Mouse (Mus musculus): ENCODE measurements at regions not wholly inside any gene's neighbourhood (a gene's known extent, or its start where the extent isn't known, plus 50 kb on each side); places are given as distances from the start of the nearest gene placed in this dataset.
"Not testable (repeated sequence)": the region's sequence is repeated elsewhere in the genome, so short reads cannot be mapped to it uniquely, and the experiment has no call there.

GRCm38 (mm10) chr3:15016621-15017020 lies 130.5 kb downstream of the Car2 start:
- no peak for DNase-seq (ENCODE audit: low read depth, low spot score)

- DNase-seq (ENCODE audit: low read depth, low spot score) = no peak
Observed at GRCm38 (mm10) chr3:15022773-15023172, 136.7 kb downstream of the Car2 start.

- no peak for DNase-seq (ENCODE audit: low read depth, low spot score)
Observed at GRCm38 (mm10) chr3:15040866-15041528, 154.9 kb downstream of the Car2 start.

GRCm38 (mm10) chr3:15053968-15054367 lies 167.9 kb downstream of the Car2 start:
- no peak for DNase-seq (ENCODE audit: low read depth, low spot score)

- DNase-seq (ENCODE audit: low read depth, low spot score) = not testable (repeated sequence)
Observed at GRCm38 (mm10) chr3:15055516-15056256, 169.6 kb downstream of the Car2 start.

- not testable (repeated sequence) for DNase-seq (ENCODE audit: low read depth, low spot score)
Observed at GRCm38 (mm10) chr3:15056788-15057585, 170.9 kb downstream of the Car2 start.

- no peak for DNase-seq (ENCODE audit: low read depth, low spot score)
Observed at GRCm38 (mm10) chr3:15065681-15066080, 179.6 kb downstream of the Car2 start.

- no peak for DNase-seq (ENCODE audit: low read depth, low spot score)
Observed at GRCm38 (mm10) chr3:15068256-15068655, 182.2 kb downstream of the Car2 start.

- DNase-seq (ENCODE audit: low read depth, low spot score) = no peak
Observed at GRCm38 (mm10) chr3:15071030-15071883, 185.2 kb downstream of the Car2 start.

- DNase-seq (ENCODE audit: low read depth, low spot score) = no peak
Observed at GRCm38 (mm10) chr3:15073405-15073804, 187.3 kb downstream of the Car2 start.

GRCm38 (mm10) chr3:15073847-15074246 lies 187.8 kb downstream of the Car2 start:
- DNase-seq (ENCODE audit: low read depth, low spot score) = no peak

GRCm38 (mm10) chr3:15074949-15075348 lies 188.9 kb downstream of the Car2 start:
- no peak for DNase-seq (ENCODE audit: low read depth, low spot score)

GRCm38 (mm10) chr3:15090124-15090523 lies 204.1 kb downstream of the Car2 start:
- DNase-seq (ENCODE audit: low read depth, low spot score) = no peak

- no peak for DNase-seq (ENCODE audit: low read depth, low spot score)
Observed at GRCm38 (mm10) chr3:15098206-15098817, 212.2 kb downstream of the Car2 start.

- no peak for DNase-seq (ENCODE audit: low read depth, low spot score)
Observed at GRCm38 (mm10) chr3:15098981-15099380, 212.9 kb downstream of the Car2 start.

GRCm38 (mm10) chr3:15105627-15106026 lies 219.6 kb downstream of the Car2 start:
- DNase-seq (ENCODE audit: low read depth, low spot score) = peak; percentile 40

GRCm38 (mm10) chr3:15106281-15106680 lies 220.2 kb downstream of the Car2 start:
- DNase-seq (ENCODE audit: low read depth, low spot score) = no peak

GRCm38 (mm10) chr3:15107301-15107700 lies 221.2 kb downstream of the Car2 start:
- no peak for DNase-seq (ENCODE audit: low read depth, low spot score)

GRCm38 (mm10) chr3:15108239-15108934 lies 222.3 kb downstream of the Car2 start:
- DNase-seq (ENCODE audit: low read depth, low spot score) = no peak

- no peak for DNase-seq (ENCODE audit: low read depth, low spot score)
Observed at GRCm38 (mm10) chr3:15110037-15110748, 221.9 kb downstream of the Gm9733 start.
